Mouse (Mus musculus) cerebellum, adult 2 months (tissue): Measurements from ENCODE around the gene Cadps.

ENCODE experiments used
- CTCF ChIP-seq: fragments of 200-500 bp; IDR thresholded peaks from 2 replicates; pipeline ENCODE4 v1.5.1; 2011; ENCODE audit warnings: low read depth, mild to moderate bottlenecking, control low read depth, low read length, moderate library complexity, borderline replicate concordance; ENCODE audit not compliant: insufficient read depth
- POLR2A ChIP-seq: fragments of 200-500 bp; IDR thresholded peaks from 2 replicates; pipeline ENCODE4 v1.6.1; 2011; ENCODE audit warnings: low read length, control low read depth, borderline replicate concordance; ENCODE audit not compliant: insufficient read depth

DNA sequence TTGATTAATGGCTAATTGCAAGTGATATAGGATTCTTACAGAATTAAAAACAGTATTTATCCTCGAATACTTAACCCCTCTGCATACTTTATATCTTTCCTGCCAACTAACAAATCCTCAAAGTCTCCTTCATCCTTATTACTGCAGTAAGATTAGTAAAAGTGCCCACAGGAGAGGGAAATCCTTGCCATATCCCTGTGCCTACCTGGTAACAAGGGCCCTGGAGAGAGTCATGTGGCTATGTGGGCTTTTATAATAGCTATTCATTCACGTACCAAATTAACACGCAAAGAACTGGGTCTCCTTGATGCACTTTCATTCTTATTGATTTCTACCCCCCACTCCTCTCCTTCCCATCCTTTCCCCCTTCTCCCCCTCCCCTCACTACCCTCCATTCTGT lies 137.9 kb downstream of the Cadps start:
- TF ChIP-seq POLR2A = no peak
- TF ChIP-seq CTCF = no peak
